Mouse (Mus musculus): ENCODE measurements around the gene Gtf2h3.

- TF ChIP-seq POLR2A (IDR thresholded peaks at IDR 0.05; ENCODE audit: insufficient read depth, low read length) (no peak), CTCF (IDR thresholded peaks at IDR 0.05; ENCODE audit: low read depth, low read length) (no peak)
These were observed 3.5 kb upstream of the Gtf2h3 start for GRCm38 (mm10) chr5:124575467-124575866.

All from ES-Bruce4 (cell line).